Mouse (Mus musculus): ENCODE data around the gene Hmgn2. TPM values are rescaled to one million over a fixed set of nuclear protein-coding genes. Genes with fewer than 3 reads are reported as not detected.

Hmgn2 gene
- polyA plus RNA-seq (2014; fragmentation: Illumina TruSeq; extraction: RNeasy Lipid Tissue Mini Kit (QIAGEN cat#74804); ENCODE audit: low read depth, low replicate concordance), result 169 TPM

DNA sequence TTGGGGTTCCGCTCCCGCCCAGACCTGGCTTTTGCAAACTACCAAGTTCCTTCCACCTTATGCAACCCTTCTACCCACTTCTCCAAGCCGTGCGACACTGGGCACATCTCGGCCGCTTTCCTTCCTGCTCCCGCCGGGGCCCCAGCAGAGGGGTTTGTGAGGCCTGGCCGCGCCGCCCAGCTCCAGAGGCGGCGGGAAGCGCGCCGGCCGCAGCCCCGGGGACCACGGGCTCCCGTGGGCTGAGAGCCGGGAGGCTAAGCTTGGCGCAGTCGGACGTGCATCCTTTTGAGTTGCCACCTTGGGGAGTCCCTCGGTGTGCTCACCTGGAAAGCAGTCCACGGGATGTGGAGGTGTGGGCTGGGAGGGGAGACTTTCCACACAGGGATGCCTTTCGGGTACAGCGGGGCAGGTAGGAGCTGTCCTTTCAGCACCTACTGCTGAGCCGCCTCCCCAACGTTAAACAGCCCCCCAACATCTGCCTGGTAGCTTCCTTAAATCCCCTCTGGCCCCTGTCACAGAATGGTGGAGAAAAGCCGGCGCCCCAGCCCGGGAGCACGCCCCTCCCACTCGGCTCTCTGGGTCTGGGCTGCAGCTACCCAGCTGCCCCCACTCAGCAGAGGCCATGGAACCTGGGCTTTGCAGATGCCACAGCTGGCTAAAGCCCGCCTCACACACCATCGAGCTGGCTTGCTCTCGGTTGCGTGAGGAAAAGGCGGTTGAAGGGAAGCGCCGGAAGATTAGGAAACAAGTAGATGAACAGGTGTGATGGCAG, at the start of gene Hmgn2:
Gene Hmgn2, minus strand, starts transcription at position 501 of the 772 bp plus-strand sequence.

GRCm38 (mm10) chr4:134000466-134001438, 32.3 kb upstream of the Hmgn2 start, which contains the start of gene Dhdds:
Dhdds (minus strand) TSS chr4:134000918.

Other genes starting within 250 kb of the Hmgn2 start
- 12.9 TPM for gene Arid1a, start 211.9 kb downstream of the Hmgn2 start, polyA plus RNA-seq (2014; fragmentation: Illumina TruSeq; extraction: RNeasy Lipid Tissue Mini Kit (QIAGEN cat#74804); ENCODE audit: low read depth, low replicate concordance)
- 1.3 TPM for gene Rps6ka1, start 80.9 kb downstream of the Hmgn2 start, polyA plus RNA-seq (2014; fragmentation: Illumina TruSeq; extraction: RNeasy Lipid Tissue Mini Kit (QIAGEN cat#74804); ENCODE audit: low read depth, low replicate concordance)
- 19.4 TPM for gene Dhdds, start 32.3 kb upstream of the Hmgn2 start, polyA plus RNA-seq (2014; fragmentation: Illumina TruSeq; extraction: RNeasy Lipid Tissue Mini Kit (QIAGEN cat#74804); ENCODE audit: low read depth, low replicate concordance)
- not detected for gene Lin28a, start 50.2 kb upstream of the Hmgn2 start, polyA plus RNA-seq (2014; fragmentation: Illumina TruSeq; extraction: RNeasy Lipid Tissue Mini Kit (QIAGEN cat#74804); ENCODE audit: low read depth, low replicate concordance)
- gene Zfp683, start 85.2 kb upstream of the Hmgn2 start, polyA plus RNA-seq (2014; fragmentation: Illumina TruSeq; extraction: RNeasy Lipid Tissue Mini Kit (QIAGEN cat#74804); ENCODE audit: low read depth, low replicate concordance), result not detected
- gene Crybg2, start 92.2 kb upstream of the Hmgn2 start, polyA plus RNA-seq (2014; fragmentation: Illumina TruSeq; extraction: RNeasy Lipid Tissue Mini Kit (QIAGEN cat#74804); ENCODE audit: low read depth, low replicate concordance), result not detected
- 15.0 TPM for gene Cd52, start 126.4 kb upstream of the Hmgn2 start, polyA plus RNA-seq (2014; fragmentation: Illumina TruSeq; extraction: RNeasy Lipid Tissue Mini Kit (QIAGEN cat#74804); ENCODE audit: low read depth, low replicate concordance)
- gene Ubxn11, start 133.9 kb upstream of the Hmgn2 start, polyA plus RNA-seq (2014; fragmentation: Illumina TruSeq; extraction: RNeasy Lipid Tissue Mini Kit (QIAGEN cat#74804); ENCODE audit: low read depth, low replicate concordance), result 0.53 TPM
- gene Sh3bgrl3, start 160.1 kb upstream of the Hmgn2 start, polyA plus RNA-seq (2014; fragmentation: Illumina TruSeq; extraction: RNeasy Lipid Tissue Mini Kit (QIAGEN cat#74804); ENCODE audit: low read depth, low replicate concordance), result 1.0 TPM
- gene Cep85, start 218.5 kb upstream of the Hmgn2 start, polyA plus RNA-seq (2014; fragmentation: Illumina TruSeq; extraction: RNeasy Lipid Tissue Mini Kit (QIAGEN cat#74804); ENCODE audit: low read depth, low replicate concordance), result 9.9 TPM
- not detected for gene Gm7534, start 234.4 kb upstream of the Hmgn2 start, polyA plus RNA-seq (2014; fragmentation: Illumina TruSeq; extraction: RNeasy Lipid Tissue Mini Kit (QIAGEN cat#74804); ENCODE audit: low read depth, low replicate concordance)